Mouse (Mus musculus): ENCODE measurements at regions not wholly inside any gene's neighbourhood (a gene's known extent, or its start where the extent isn't known, plus 50 kb on each side); places are given as distances from the start of the nearest gene placed in this dataset.

GRCm38 (mm10) chr7:74944421-74945098 lies 364.5 kb downstream of the Sv2b start:
- TF ChIP-seq CTCF (IDR thresholded peaks at IDR 0.05; ENCODE audit: borderline replicate concordance, control insufficient read depth, extremely low read depth, insufficient read depth, low read length, poor library complexity) (no peak), POLR2A (IDR thresholded peaks at IDR 0.05; ENCODE audit: control insufficient read depth, extremely low read depth, insufficient read depth, low read length, poor library complexity) (no peak)
- 52% methylated on average over 5 of the region's 5 CpGs for WGBS

GRCm38 (mm10) chr7:74942917-74943316 lies 366.1 kb downstream of the Sv2b start:
- no peaks in the 10 kb centered on the region for H3K36me3 ChIP-seq (ENCODE audit: control insufficient read depth, insufficient read depth, low read length)
- H3K4me3 ChIP-seq (ENCODE audit: control insufficient read depth, insufficient read depth, low read length) = no peak overlapping the region
- TF ChIP-seq POLR2A (IDR thresholded peaks at IDR 0.05; ENCODE audit: control insufficient read depth, extremely low read depth, insufficient read depth, low read length, poor library complexity) (no peak), CTCF (IDR thresholded peaks at IDR 0.05; ENCODE audit: borderline replicate concordance, control insufficient read depth, extremely low read depth, insufficient read depth, low read length, poor library complexity) (no peak)
- no peak overlapping the region for H3K27ac ChIP-seq (ENCODE audit: control insufficient read depth, insufficient read depth, low read length)
- no peaks in the 10 kb centered on the region for H3K27me3 ChIP-seq (ENCODE audit: control insufficient read depth, insufficient read depth, low read length)
- WGBS = 92% methylated on average over 4 of the region's 4 CpGs
- H3K4me1 ChIP-seq (replicated peaks; ENCODE audit: control insufficient read depth, insufficient read depth, low read length) = no peaks in the 10 kb centered on the region
- no peak for DNase-seq

More at GRCm38 (mm10) chr7:74944421-74945098, 364.5 kb downstream of the Sv2b start:
- no peak for DNase-seq
- H3K36me3 ChIP-seq (ENCODE audit: control insufficient read depth, insufficient read depth, low read length) = no peaks in the 10 kb centered on the region
- no peak overlapping the region for H3K27ac ChIP-seq (ENCODE audit: control insufficient read depth, insufficient read depth, low read length)
- H3K27me3 ChIP-seq (ENCODE audit: control insufficient read depth, insufficient read depth, low read length) = no peaks in the 10 kb centered on the region
- no peak overlapping the region for H3K4me3 ChIP-seq (ENCODE audit: control insufficient read depth, insufficient read depth, low read length)
- no peaks in the 10 kb centered on the region for H3K4me1 ChIP-seq (replicated peaks; ENCODE audit: control insufficient read depth, insufficient read depth, low read length)

GRCm38 (mm10) chr7:74942146-74942545 lies 366.9 kb downstream of the Sv2b start:
- no peak for TF ChIP-seq CTCF (IDR thresholded peaks at IDR 0.05; ENCODE audit: borderline replicate concordance, control insufficient read depth, extremely low read depth, insufficient read depth, low read length, poor library complexity)
- TF ChIP-seq POLR2A (IDR thresholded peaks at IDR 0.05; ENCODE audit: control insufficient read depth, extremely low read depth, insufficient read depth, low read length, poor library complexity) = no peak
- no peaks in the 10 kb centered on the region for H3K27me3 ChIP-seq (ENCODE audit: control insufficient read depth, insufficient read depth, low read length)
- no peaks in the 10 kb centered on the region for H3K4me1 ChIP-seq (replicated peaks; ENCODE audit: control insufficient read depth, insufficient read depth, low read length)
- no peaks in the 10 kb centered on the region for H3K36me3 ChIP-seq (ENCODE audit: control insufficient read depth, insufficient read depth, low read length)
- no peak for DNase-seq
- no peak overlapping the region for H3K27ac ChIP-seq (ENCODE audit: control insufficient read depth, insufficient read depth, low read length)
- H3K4me3 ChIP-seq (ENCODE audit: control insufficient read depth, insufficient read depth, low read length) = no peak overlapping the region
- WGBS = 87% methylated on average over 3 of the region's 3 CpGs

- Histone ChIP-seq H3K4me3 (ENCODE audit: control insufficient read depth, insufficient read depth, low read length) (no peak overlapping the region), H3K27me3 (ENCODE audit: control insufficient read depth, insufficient read depth, low read length) (no peaks in the 10 kb centered on the region), H3K27ac (ENCODE audit: control insufficient read depth, insufficient read depth, low read length) (no peak overlapping the region), H3K4me1 (replicated peaks; ENCODE audit: control insufficient read depth, insufficient read depth, low read length) (no peaks in the 10 kb centered on the region), H3K36me3 (ENCODE audit: control insufficient read depth, insufficient read depth, low read length) (no peaks in the 10 kb centered on the region)
- 68% methylated on average over 8 of the region's 8 CpGs for whole genome bisulfite sequencing
- no peak for DNase-seq
- no peak for TF ChIP-seq POLR2A (IDR thresholded peaks at IDR 0.05; ENCODE audit: control insufficient read depth, extremely low read depth, insufficient read depth, low read length, poor library complexity)
- no peak for TF ChIP-seq CTCF (IDR thresholded peaks at IDR 0.05; ENCODE audit: borderline replicate concordance, control insufficient read depth, extremely low read depth, insufficient read depth, low read length, poor library complexity)
Measured at GRCm38 (mm10) chr7:74929142-74929829, 374.7 kb upstream of the Slco3a1 start.

GRCm38 (mm10) chr7:74928226-74928927 lies 373.8 kb upstream of the Slco3a1 start:
- H3K36me3 ChIP-seq (ENCODE audit: control insufficient read depth, insufficient read depth, low read length) = no peaks in the 10 kb centered on the region
- TF ChIP-seq CTCF (IDR thresholded peaks at IDR 0.05; ENCODE audit: borderline replicate concordance, control insufficient read depth, extremely low read depth, insufficient read depth, low read length, poor library complexity) (no peak), POLR2A (IDR thresholded peaks at IDR 0.05; ENCODE audit: control insufficient read depth, extremely low read depth, insufficient read depth, low read length, poor library complexity) (no peak)
- WGBS = 16% methylated on average over 6 of the region's 6 CpGs
- DNase-seq = no peak
- H3K4me1 ChIP-seq (replicated peaks; ENCODE audit: control insufficient read depth, insufficient read depth, low read length) = no peaks in the 10 kb centered on the region
- H3K4me3 ChIP-seq (ENCODE audit: control insufficient read depth, insufficient read depth, low read length) = no peak overlapping the region
- no peak overlapping the region for H3K27ac ChIP-seq (ENCODE audit: control insufficient read depth, insufficient read depth, low read length)
- no peaks in the 10 kb centered on the region for H3K27me3 ChIP-seq (ENCODE audit: control insufficient read depth, insufficient read depth, low read length)

- Histone ChIP-seq H3K4me3 (ENCODE audit: control insufficient read depth, insufficient read depth, low read length) (no peak overlapping the region), H3K27ac (ENCODE audit: control insufficient read depth, insufficient read depth, low read length) (no peak overlapping the region), H3K4me1 (replicated peaks; ENCODE audit: control insufficient read depth, insufficient read depth, low read length) (no peaks in the 10 kb centered on the region), H3K27me3 (ENCODE audit: control insufficient read depth, insufficient read depth, low read length) (no peaks in the 10 kb centered on the region), H3K36me3 (ENCODE audit: control insufficient read depth, insufficient read depth, low read length) (no peaks in the 10 kb centered on the region)
- WGBS = 97% methylated on average over 2 of the region's 2 CpGs
- TF ChIP-seq POLR2A (IDR thresholded peaks at IDR 0.05; ENCODE audit: control insufficient read depth, extremely low read depth, insufficient read depth, low read length, poor library complexity) (no peak), CTCF (IDR thresholded peaks at IDR 0.05; ENCODE audit: borderline replicate concordance, control insufficient read depth, extremely low read depth, insufficient read depth, low read length, poor library complexity) (no peak)
- no peak for DNase-seq
Measured at GRCm38 (mm10) chr7:74926729-74927128, 372.1 kb upstream of the Slco3a1 start.

Data from thymus, adult 2 months (tissue).